29 mouse cellular contexts compared by ENCODE assay signal in the genomic region with DNA sequence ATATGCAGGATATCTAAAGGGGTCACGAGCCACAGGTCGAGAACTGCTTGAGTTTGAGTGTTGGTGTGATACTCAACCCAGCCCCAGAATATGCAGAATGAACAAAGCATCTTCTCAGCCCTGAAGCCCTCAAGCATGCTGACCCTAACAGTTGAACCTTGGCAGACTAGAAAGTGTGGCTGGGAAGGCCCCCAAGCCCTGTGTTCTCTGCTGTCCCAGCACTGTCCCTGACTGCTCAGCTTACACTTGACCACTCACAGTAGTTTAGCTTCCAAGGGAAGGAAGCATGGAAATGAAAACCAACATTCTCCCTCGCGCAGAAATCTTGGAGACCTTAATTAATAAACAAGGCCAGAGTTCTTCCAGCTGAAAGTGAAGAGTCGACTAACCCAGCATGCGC.
A peak's percentile ranks its signal among the peaks of the same experiment; 100 is the strongest.
DNase-seq lines count a peak whose midpoint lies in the region; ATAC-seq and TF ChIP-seq lines count a peak whose summit lies in the region.
"Had no signal": no experiment of that assay in that cellular context is flagged by ENCODE, and none has a peak within 500 bp of the region (broad histone marks: within the 10 kb centered on the region; RNA-seq: fewer than 3 reads in every experiment).

No protein-coding gene starts in this region.

- no peaks in the 10 kb centered on the region for H3K36me3 ChIP-seq in kidney, embryonic 16.5 days (ENCODE audit: insufficient read depth, low read length)
- 0 out of 2 replicates have a peak, but pooled peaks cover 2% of the 10 kb centered on the region for H3K36me3 ChIP-seq in lung, embryonic 16.5 days (ENCODE audit: control insufficient read depth, insufficient read depth, low read length)
- H3K36me3 ChIP-seq in midbrain, embryonic 11.5 days (ENCODE audit: control insufficient read depth, insufficient read depth, low read length), result no peaks in the 10 kb centered on the region
- H3K36me3 ChIP-seq in midbrain, postnatal 0 days (ENCODE audit: insufficient read depth, low read length), result peaks cover 4% of the 10 kb centered on the region; the same call in 1 of the 2 replicates
- H3K36me3 ChIP-seq: heart, embryonic 10.5 days had no signal

- H3K27me3 ChIP-seq in kidney, embryonic 16.5 days (ENCODE audit: insufficient read depth, low read length), result no peaks in the 10 kb centered on the region
- H3K27me3 ChIP-seq in lung, embryonic 16.5 days (ENCODE audit: control insufficient read depth, insufficient read depth, low read depth, low read length), result no peaks in the 10 kb centered on the region
- H3K27me3 ChIP-seq in midbrain, embryonic 11.5 days (ENCODE audit: control insufficient read depth, insufficient read depth, low read length), result no peaks in the 10 kb centered on the region
- no peaks in the 10 kb centered on the region for H3K27me3 ChIP-seq in midbrain, postnatal 0 days (ENCODE audit: insufficient read depth, low read length)
- H3K27me3 ChIP-seq: CH12.LX; forebrain, embryonic 13.5 days; heart, embryonic 13.5 days; Patski had no signal

- DNase-seq in kidney, postnatal 4 days, result no peak
- no peak for DNase-seq in lung, postnatal 4 days
- no peak for DNase-seq in midbrain, embryonic 11.5 days (ENCODE audit: low spot score, missing footprints)
- DNase-seq in midbrain, postnatal 0 days (ENCODE audit: low spot score), result no peak
- DNase-seq in R1 (ENCODE audit: low read depth, low spot score) (peak; percentile 7), adipocyte (ENCODE audit: low spot score) (no peak)
- DNase-seq: adrenal gland, postnatal 10 days; adrenal gland, postnatal 36 days; B cell, adult 2 months; cerebellum, adult 18-20 months; cerebellum, adult 9-10 months; cerebellum, postnatal 14 days; gastrocnemius, postnatal 10 days; gastrocnemius, postnatal 36 days; heart, adult 2 months; heart, postnatal 14 days; heart, postnatal 4 days had no signal

- no peaks in the 10 kb centered on the region for H3K4me1 ChIP-seq in kidney, embryonic 16.5 days (ENCODE audit: insufficient read depth, low read length)
- H3K4me1 ChIP-seq in lung, embryonic 16.5 days (replicated peaks; ENCODE audit: control insufficient read depth, insufficient read depth, low read length), result peaks cover 6% of the 10 kb centered on the region; the same call in 1 of the 2 replicates
- H3K4me1 ChIP-seq in midbrain, embryonic 11.5 days (ENCODE audit: control insufficient read depth, insufficient read depth, low read length), result peaks cover 13% of the 10 kb centered on the region
- H3K4me1 ChIP-seq in midbrain, postnatal 0 days (ENCODE audit: insufficient read depth, low read length), result no peaks in the 10 kb centered on the region
- H3K4me1 ChIP-seq: forebrain, embryonic 13.5 days; heart, embryonic 10.5 days had no signal

- H3K4me2 ChIP-seq in kidney, embryonic 16.5 days (replicated peaks; ENCODE audit: low read depth, low read length), result no peak overlapping the region
- H3K4me2 ChIP-seq in lung, embryonic 16.5 days (ENCODE audit: low read depth, low read length), result no peak overlapping the region
- H3K4me2 ChIP-seq in midbrain, embryonic 11.5 days, result no peak overlapping the region
- no peak overlapping the region for H3K4me2 ChIP-seq in midbrain, postnatal 0 days (ENCODE audit: low read depth, low read length, poor library complexity, severe bottlenecking)
- H3K4me2 ChIP-seq: forebrain, embryonic 13.5 days; heart, embryonic 13.5 days; hindbrain, embryonic 14.5 days had no signal

- TF ChIP-seq CTCF in midbrain, postnatal 0 days (IDR thresholded peaks at IDR 0.05), result no peak

- H3K9ac ChIP-seq in kidney, embryonic 16.5 days (replicated peaks; ENCODE audit: low read length), result no peak overlapping the region
- no peak overlapping the region for H3K9ac ChIP-seq in lung, embryonic 16.5 days (ENCODE audit: low read length)
- H3K9ac ChIP-seq in midbrain, embryonic 11.5 days (ENCODE audit: low read length), result no peak overlapping the region
- no peak overlapping the region for H3K9ac ChIP-seq in midbrain, postnatal 0 days (replicated peaks; ENCODE audit: low read length, poor library complexity, severe bottlenecking)
- H3K9ac ChIP-seq: forebrain, embryonic 13.5 days; heart, embryonic 13.5 days; hindbrain, embryonic 14.5 days had no signal

- ATAC-seq in kidney, embryonic 16.5 days (ENCODE audit: low FRiP score, low TSS enrichment), result peak; percentile 65; the same call in 1 of the 2 replicates
- peak; percentile 87 for ATAC-seq in lung, embryonic 16.5 days (ENCODE audit: low read depth)
- ATAC-seq in midbrain, embryonic 11.5 days (ENCODE audit: low FRiP score), result 0 out of 2 replicates have a peak, but pooled peaks have one; percentile 43
- ATAC-seq in midbrain, postnatal 0 days (ENCODE audit: low FRiP score), result no peak
- ATAC-seq: activated CD4-positive, CD25-positive, alpha-beta regulatory T cell, adult 4 months; forebrain, embryonic 13.5 days; forebrain, embryonic 16.5 days; Patski had no signal

- WGBS in kidney, embryonic 16.5 days, result 65% methylated on average over 6 of the region's 6 CpGs
- WGBS in lung, embryonic 16.5 days, result 64% methylated on average over 6 of the region's 6 CpGs
- WGBS in midbrain, embryonic 11.5 days, result 69% methylated on average over 6 of the region's 6 CpGs
- 60% methylated on average over 6 of the region's 6 CpGs for WGBS in midbrain, postnatal 0 days

- H3K4me3 ChIP-seq in kidney, embryonic 16.5 days (ENCODE audit: low read length), result no peak overlapping the region
- H3K4me3 ChIP-seq in lung, embryonic 16.5 days (ENCODE audit: low read length), result no peak overlapping the region
- H3K4me3 ChIP-seq in midbrain, embryonic 11.5 days (ENCODE audit: low read depth, low read length), result no peak overlapping the region
- no peak overlapping the region for H3K4me3 ChIP-seq in midbrain, postnatal 0 days (ENCODE audit: low read depth, low read length)
- H3K4me3 ChIP-seq: forebrain, embryonic 10.5 days; forebrain, embryonic 13.5 days; heart, adult 2 months; heart, embryonic 10.5 days; heart, embryonic 13.5 days had no signal

- no peak overlapping the region for H3K27ac ChIP-seq in kidney, embryonic 16.5 days (ENCODE audit: low read length)
- H3K27ac ChIP-seq in lung, embryonic 16.5 days (ENCODE audit: low read length), result peak overlapping the region; percentile 9; the same call in 1 of the 2 replicates
- peak overlapping the region; percentile 51 for H3K27ac ChIP-seq in midbrain, embryonic 11.5 days (ENCODE audit: low read depth, low read length)
- no peak overlapping the region for H3K27ac ChIP-seq in midbrain, postnatal 0 days (ENCODE audit: low read depth, low read length)
- H3K27ac ChIP-seq: forebrain, embryonic 10.5 days; forebrain, embryonic 13.5 days; heart, adult 2 months; heart, embryonic 10.5 days; heart, embryonic 13.5 days; hindbrain, embryonic 14.5 days had no signal

- H3K9me3 ChIP-seq in kidney, embryonic 16.5 days (ENCODE audit: low read length), result no peaks in the 10 kb centered on the region
- no peaks in the 10 kb centered on the region for H3K9me3 ChIP-seq in lung, embryonic 16.5 days (ENCODE audit: control insufficient read depth, low read length)
- no peaks in the 10 kb centered on the region for H3K9me3 ChIP-seq in midbrain, embryonic 11.5 days (ENCODE audit: control insufficient read depth, low read length)
- H3K9me3 ChIP-seq in midbrain, postnatal 0 days (ENCODE audit: low read length), result no peaks in the 10 kb centered on the region
- H3K9me3 ChIP-seq: forebrain, embryonic 10.5 days; forebrain, embryonic 13.5 days; G1E; heart, embryonic 10.5 days; heart, embryonic 13.5 days had no signal

Comparison
In these comparisons a context has a peak if more than half of its experiments do, and no peak if none do; other contexts are left out.
1. H3K27ac ChIP-seq: peak in lung, embryonic 16.5 days (single experiment) and midbrain, embryonic 11.5 days (single experiment); none in kidney, embryonic 16.5 days (single experiment) and midbrain, postnatal 0 days (single experiment).